Mouse (Mus musculus): ENCODE results near the gene Ppm1f.

GRCm38 (mm10) chr16:16863978-16864377 is 32.3 kb upstream of the Ppm1f start, which contains the start of gene Igll1:
- TF ChIP-seq CTCF (IDR thresholded peaks at IDR 0.05; ENCODE audit: low read depth, low read length) (no peak), POLR2A (IDR thresholded peaks at IDR 0.05; ENCODE audit: extremely low read depth, insufficient read depth, low read length) (no peak)
